Mouse (Mus musculus) heart, embryonic 11.5 days (tissue): ENCODE results near the gene Angptl1. TPM values are rescaled to one million over a fixed set of nuclear protein-coding genes. Genes with fewer than 3 reads are reported as not detected.

Experiments
- ATAC-seq: fragments of 200-750 bp; cut with Nextera tagmentation; replicated peaks from 2 replicates; pipeline ENCODE4 v1.8.0; 2017; ENCODE audit warnings: moderate library complexity; ENCODE audit not compliant: insufficient number of reproducible peaks, low FRiP score, low TSS enrichment
- H3K27ac ChIP-seq: fragments of 300-500 bp; sonication (generic); 2 replicates; pipeline ENCODE4 v1.5.1; 2014; ENCODE audit warnings: mild to moderate bottlenecking, low read depth, low read length
- H3K27me3 ChIP-seq: fragments of 300-500 bp; sonication (generic); 2 replicates; pipeline ENCODE4 v1.6.1; 2014; ENCODE audit warnings: mild to moderate bottlenecking, low read length, mixed read lengths; ENCODE audit not compliant: control insufficient read depth, insufficient read depth
- H3K36me3 ChIP-seq: fragments of 300-500 bp; sonication (generic); 2 replicates; pipeline ENCODE4 v1.6.1; 2014; ENCODE audit warnings: mild to moderate bottlenecking, low read length, moderate library complexity, mixed read lengths; ENCODE audit not compliant: control insufficient read depth, insufficient read depth
- H3K4me1 ChIP-seq: fragments of 300-500 bp; sonication (generic); 2 replicates; pipeline ENCODE4 v1.6.1; 2014; ENCODE audit warnings: low read length; ENCODE audit not compliant: control insufficient read depth, insufficient read depth
- H3K4me2 ChIP-seq: fragments of 300-500 bp; sonication (generic); 2 replicates; pipeline ENCODE4 v1.6.1; 2014; ENCODE audit warnings: mild to moderate bottlenecking, moderate library complexity
- H3K4me3 ChIP-seq: fragments of 300-500 bp; sonication (generic); 2 replicates; pipeline ENCODE4 v1.5.1; 2014; ENCODE audit warnings: low read depth, low read length
- H3K9ac ChIP-seq: fragments of 300-500 bp; sonication (generic); 2 replicates; pipeline ENCODE4 v1.6.1; 2014; ENCODE audit warnings: mild to moderate bottlenecking, low read depth, low read length, moderate library complexity
- H3K9me3 ChIP-seq: fragments of 300-500 bp; sonication (generic); replicated peaks from 2 replicates; pipeline ENCODE4 v1.6.1; 2016; ENCODE audit warnings: low read length; ENCODE audit not compliant: control insufficient read depth
- WGBS: fragments of 180-500 bp; shearing (Covaris S2); extraction: QIAGEN DNeasy Blood & Tissue Kit; methylation state at CpG from one replicate; pipeline ENCODE4 v1.1.7; 2014; ENCODE audit not compliant: insufficient replicate concordance; 5-methylcytosine and 5-hydroxymethylcytosine counted together
- polyA plus RNA-seq: library from polyadenylated mRNA; unstranded; fragments of >200 nt; fragmentation: Nextera tagmentation; extraction: Ambion mirVana; gene quantifications from 2 replicates; pipeline ENCODE4 v1.2.1, GENCODE M21; 2014

Gene Angptl1
- polyA plus RNA-seq, 1 experiment from 2014 or later: 3.0 TPM

DNA sequence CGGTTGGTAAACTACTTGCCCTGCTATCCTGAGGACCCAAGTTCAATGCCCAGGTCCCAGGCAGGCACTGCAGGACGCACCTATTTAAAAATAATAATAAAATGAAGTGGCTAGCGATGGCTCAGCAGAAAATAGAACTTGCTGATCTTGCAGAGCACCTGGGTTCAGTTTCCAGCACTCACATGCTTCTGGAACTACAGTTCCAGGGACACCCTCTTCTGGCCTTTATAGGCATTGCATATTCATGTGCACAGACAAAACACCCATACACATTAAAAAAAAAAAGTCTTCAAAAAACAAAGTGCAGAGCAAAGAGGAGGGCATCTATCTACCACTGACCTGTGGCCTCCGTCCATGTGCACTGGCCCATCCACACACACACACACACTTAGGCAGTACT, 53.2 kb downstream of the Angptl1 start:
- Histone ChIP-seq H3K36me3 (peaks cover 4% of the 10 kb centered on the region; the same call in 1 of the 2 replicates), H3K9me3 (no peaks in the 10 kb centered on the region), H3K4me2 (no peak overlapping the region), H3K9ac (no peak overlapping the region), H3K4me3 (no peak overlapping the region), H3K27ac (no peak overlapping the region), H3K27me3 (no peaks in the 10 kb centered on the region), H3K4me1 (no peaks in the 10 kb centered on the region)
- 89% methylated on average over 4 of the region's 4 CpGs for WGBS
- no peak for ATAC-seq

DNA sequence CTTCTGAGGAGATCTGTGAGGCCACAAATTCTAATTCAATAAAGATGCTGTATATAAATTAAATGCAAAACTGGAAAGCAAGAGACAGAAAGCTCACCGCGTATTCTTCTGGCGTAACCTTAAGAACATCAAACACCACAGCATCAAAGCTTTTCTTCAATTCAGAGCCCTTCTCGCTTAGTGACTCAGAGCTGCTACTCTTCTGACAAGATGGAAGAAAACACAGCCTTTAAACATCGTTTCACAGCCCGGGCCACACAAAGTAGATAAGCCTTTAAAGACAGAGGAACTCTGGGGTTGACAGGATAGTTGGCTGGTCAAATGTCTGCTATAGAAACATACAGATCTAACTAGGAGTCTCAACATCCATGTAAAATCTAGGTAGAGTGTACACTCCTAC, 63.3 kb downstream of the Angptl1 start:
- H3K4me1 ChIP-seq: no peaks in the 10 kb centered on the region; the same call in 1 of the 2 replicates
- 70% methylated on average over 6 of the region's 6 CpGs for WGBS
- H3K36me3 ChIP-seq: no peaks in the 10 kb centered on the region
- no peak overlapping the region for H3K4me3 ChIP-seq
- no peak for ATAC-seq
- H3K9ac ChIP-seq: no peak overlapping the region
- H3K27me3 ChIP-seq: no peaks in the 10 kb centered on the region
- H3K27ac ChIP-seq: no peak overlapping the region
- H3K4me2 ChIP-seq: no peak overlapping the region
- H3K9me3 ChIP-seq: no peaks in the 10 kb centered on the region

DNA sequence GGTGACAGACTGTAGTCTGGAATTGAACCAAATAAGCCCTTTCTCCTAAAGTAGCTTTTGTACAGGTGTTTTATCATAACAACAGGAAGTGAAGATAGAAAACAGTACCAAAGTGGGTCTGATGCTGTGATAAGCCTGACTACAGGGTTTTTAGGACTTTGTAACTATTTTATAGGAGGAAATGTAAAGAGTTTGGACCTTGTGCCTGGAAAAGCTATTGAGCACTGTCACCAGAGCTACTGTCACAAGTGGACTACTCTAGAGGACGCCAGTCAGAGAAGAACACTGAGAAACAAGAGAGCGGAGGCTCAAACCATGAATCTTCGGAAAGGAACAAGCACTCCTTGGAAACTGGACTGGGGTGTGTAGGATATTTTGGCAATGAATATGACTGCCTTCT, 65.5 kb downstream of the Angptl1 start:
- 85% methylated on average over 3 of the region's 3 CpGs for WGBS

DNA sequence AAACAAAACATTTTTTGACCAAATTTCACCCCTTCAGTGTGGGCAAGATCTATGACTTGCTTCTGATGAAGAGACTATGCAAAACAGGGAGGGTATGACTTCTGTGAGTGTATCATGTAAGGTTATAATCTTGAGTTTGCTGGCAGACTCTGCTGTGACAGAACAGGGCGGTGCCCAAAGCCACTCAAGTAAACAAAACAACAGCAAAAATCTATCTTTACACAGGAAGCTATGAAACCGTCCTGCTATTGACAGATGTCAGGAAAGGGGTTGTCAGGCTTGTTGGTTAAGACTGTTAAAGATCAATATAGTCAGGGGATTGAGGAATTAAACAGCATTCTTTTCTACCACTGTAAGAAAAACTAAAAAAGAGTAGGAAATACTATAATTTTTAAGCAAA, 67.3 kb downstream of the Angptl1 start:
- Histone ChIP-seq H3K9me3 (no peaks in the 10 kb centered on the region), H3K4me2 (no peak overlapping the region), H3K27me3 (no peaks in the 10 kb centered on the region), H3K27ac (no peak overlapping the region), H3K4me3 (no peak overlapping the region), H3K36me3 (no peaks in the 10 kb centered on the region), H3K4me1 (no peaks in the 10 kb centered on the region), H3K9ac (no peak overlapping the region)
- WGBS: 80% methylated on average over 2 of the region's 2 CpGs
- no peak for ATAC-seq

More for the DNA sequence above, 65.5 kb downstream of the Angptl1 start:
- Histone ChIP-seq H3K9me3 (no peaks in the 10 kb centered on the region), H3K4me3 (no peak overlapping the region), H3K27ac (no peak overlapping the region), H3K4me1 (no peaks in the 10 kb centered on the region), H3K9ac (no peak overlapping the region), H3K27me3 (no peaks in the 10 kb centered on the region), H3K4me2 (no peak overlapping the region), H3K36me3 (no peaks in the 10 kb centered on the region)
- no peak for ATAC-seq

DNA sequence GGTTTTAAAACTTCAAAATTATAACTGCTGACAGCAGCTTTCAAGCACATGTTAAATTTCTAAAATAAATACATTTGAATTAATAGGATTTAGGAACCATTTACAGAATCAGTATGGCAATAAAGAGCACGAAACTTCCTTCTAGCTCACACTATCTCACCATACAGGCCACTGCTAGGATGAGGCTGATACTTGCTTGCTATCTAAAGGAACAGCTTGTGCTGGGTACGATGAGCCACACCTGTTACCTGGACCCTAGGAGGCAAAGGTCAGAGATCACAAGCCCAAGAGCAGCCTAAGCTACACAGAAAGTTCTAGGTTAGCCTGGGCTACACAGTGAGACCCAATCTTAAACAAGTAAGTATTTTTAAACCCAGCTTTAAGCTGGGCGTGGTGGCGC, 70.9 kb downstream of the Angptl1 start:
- no peak overlapping the region for H3K27ac ChIP-seq
- no peak for ATAC-seq
- WGBS: 86% methylated on average over 4 of the region's 4 CpGs
- H3K27me3 ChIP-seq: no peaks in the 10 kb centered on the region
- no peak overlapping the region for H3K4me2 ChIP-seq
- no peaks in the 10 kb centered on the region for H3K36me3 ChIP-seq
- H3K4me3 ChIP-seq: no peak overlapping the region
- H3K4me1 ChIP-seq: no peaks in the 10 kb centered on the region
- no peak overlapping the region for H3K9ac ChIP-seq
- no peaks in the 10 kb centered on the region for H3K9me3 ChIP-seq

DNA sequence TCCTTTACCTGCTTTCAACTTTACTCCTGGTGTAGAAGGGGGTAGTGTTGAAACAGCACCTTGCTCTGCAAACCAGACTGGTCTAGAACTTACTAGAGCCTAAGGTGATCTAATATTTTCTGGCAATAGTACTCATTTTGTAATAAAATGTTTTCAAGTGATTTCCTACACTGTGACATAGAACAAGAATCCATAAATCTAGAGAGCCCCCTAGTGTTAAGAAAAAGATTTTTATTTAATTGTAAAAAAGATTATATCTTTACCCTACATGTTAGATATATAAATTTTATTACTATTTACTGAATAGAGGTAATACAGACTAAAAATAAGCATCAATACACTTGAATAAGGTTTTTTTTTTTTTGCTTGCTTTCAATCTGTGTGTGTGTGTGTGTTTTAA, 71.5 kb downstream of the Angptl1 start:
- ATAC-seq: no peak
- H3K27ac ChIP-seq: no peak overlapping the region

More for the DNA sequence above, 71.5 kb downstream of the Angptl1 start:
- H3K36me3 ChIP-seq: no peaks in the 10 kb centered on the region
- no peaks in the 10 kb centered on the region for H3K9me3 ChIP-seq
- H3K4me2 ChIP-seq: no peak overlapping the region
- H3K27me3 ChIP-seq: no peaks in the 10 kb centered on the region
- no peak overlapping the region for H3K9ac ChIP-seq
- H3K4me3 ChIP-seq: no peak overlapping the region
- H3K4me1 ChIP-seq: no peaks in the 10 kb centered on the region

Other genes with a start within 250 kb of the Angptl1 start
- gene Tor3a, start 164.2 kb upstream of the Angptl1 start, polyA plus RNA-seq: 4.5 and 5.5 TPM in 2 replicates
- gene Fam20b, start 119.5 kb upstream of the Angptl1 start, polyA plus RNA-seq: 22.4 and 27.5 TPM in 2 replicates
- 42.6 and 44.1 TPM in 2 replicates for gene Ralgps2, start 101.1 kb downstream of the Angptl1 start, polyA plus RNA-seq